Mouse (Mus musculus) liver, embryonic 14.5 days (tissue): ENCODE data around the gene Sohlh2.

ENCODE experiments used
- CTCF ChIP-seq: IDR thresholded peaks from 2 replicates; pipeline ENCODE4 v1.5.1; 2016; ENCODE audit warnings: antibody characterized with exemption, low read depth, control low read depth
- EP300 ChIP-seq: IDR thresholded peaks from 2 replicates; pipeline ENCODE4 v1.6.1; 2016; ENCODE audit warnings: antibody characterized with exemption, low read depth

DNA sequence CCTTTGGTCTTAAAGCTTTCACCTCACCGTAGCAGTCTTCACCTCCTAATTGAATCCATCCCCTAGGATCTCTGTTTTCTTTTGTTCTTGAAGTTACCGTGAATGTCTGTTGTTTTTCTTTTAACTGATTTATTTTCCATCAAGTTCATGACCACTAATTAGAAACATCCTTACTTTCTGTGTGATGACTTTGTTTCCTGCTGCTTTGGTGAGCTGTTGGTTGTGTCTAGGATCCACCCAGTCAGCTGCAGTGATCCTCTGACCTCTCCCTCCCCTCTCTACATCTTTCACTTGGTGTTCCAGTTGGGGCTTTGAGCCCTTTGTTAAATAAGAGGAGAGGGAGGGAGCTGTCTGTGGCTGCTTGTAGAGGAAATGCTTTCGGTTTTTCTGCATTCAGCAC, 33.7 kb upstream of the Sohlh2 start:
- TF ChIP-seq EP300: no peak
- no peak for TF ChIP-seq CTCF
